7 mouse cellular contexts compared by ENCODE assay signal in the genomic region with DNA sequence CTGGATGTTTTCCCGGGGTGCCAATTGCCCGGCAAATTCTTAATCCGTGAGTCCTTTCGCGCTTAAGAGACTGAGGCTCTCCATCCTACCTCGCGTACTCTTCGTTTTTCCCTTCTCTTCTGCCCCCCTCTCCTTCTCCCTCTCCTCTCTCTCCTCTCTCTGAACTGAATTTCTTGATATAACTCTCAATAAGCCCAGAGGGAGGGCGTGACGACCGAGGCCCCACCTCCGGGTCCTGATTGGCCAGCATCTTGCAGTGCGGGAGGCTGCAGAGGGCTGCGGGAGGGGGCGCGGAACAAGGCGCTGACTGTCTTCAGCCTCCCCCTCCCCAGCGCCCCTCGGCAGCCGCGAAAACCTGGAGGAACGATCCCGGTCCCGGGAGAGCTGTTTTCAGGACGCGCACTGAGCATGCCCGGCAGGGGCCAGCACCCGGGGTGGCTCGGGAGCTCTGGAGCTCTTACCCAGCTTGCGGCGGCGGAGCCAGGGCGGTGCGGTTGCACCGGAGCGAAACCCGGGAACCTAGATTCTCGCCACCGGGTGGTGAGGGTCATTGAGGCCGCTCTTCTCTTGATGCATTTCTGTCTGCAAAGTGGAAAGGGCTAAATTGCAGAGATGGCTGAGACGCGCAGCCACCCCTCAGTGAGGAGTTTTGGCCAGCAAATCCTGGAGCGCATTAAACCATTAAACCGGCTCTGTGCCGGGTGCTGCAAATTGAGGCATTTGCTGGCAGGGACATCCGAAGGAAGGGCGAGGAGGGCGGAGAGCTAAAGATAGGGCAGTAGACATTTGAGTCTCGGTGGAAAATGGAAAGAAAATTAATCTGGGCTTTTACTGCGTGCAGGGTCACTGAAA. TPM values are rescaled to one million over a fixed set of nuclear protein-coding genes. Genes with fewer than 3 reads are reported as not detected.
A peak's percentile ranks its signal among the peaks of the same experiment; 100 is the strongest.
DNase-seq lines count a peak whose midpoint lies in the region; ATAC-seq and TF ChIP-seq lines count a peak whose summit lies in the region.

Gene Pcdh9 (minus strand): TSS at position 161 of the 852 bp plus-strand sequence.

- H3K9ac ChIP-seq in heart, embryonic 11.5 days (ENCODE audit: low read depth, low read length) = peak within 1 kb of the TSS; percentile 66
- H3K9ac ChIP-seq in kidney, embryonic 15.5 days = peak within 1 kb of the TSS; percentile 45
- H3K9ac ChIP-seq in limb, embryonic 14.5 days (ENCODE audit: low read depth, low read length, severe bottlenecking) = peak within 1 kb of the TSS; percentile 57

- H3K4me2 ChIP-seq in heart, embryonic 11.5 days = peak within 1 kb of the TSS; percentile 92
- H3K4me2 ChIP-seq in kidney, embryonic 15.5 days = peak within 1 kb of the TSS; percentile 86
- peak within 1 kb of the TSS; percentile 86 for H3K4me2 ChIP-seq in limb, embryonic 14.5 days (replicated peaks; ENCODE audit: low read depth, low read length, severe bottlenecking)
- peak within 1 kb of the TSS; percentile 63 for H3K4me2 ChIP-seq in myocyte (ENCODE audit: low read depth)

- no peaks in the 10 kb centered on the region for H3K36me3 ChIP-seq in heart, embryonic 11.5 days (ENCODE audit: control insufficient read depth, insufficient read depth, low read length)
- H3K36me3 ChIP-seq in kidney, embryonic 15.5 days = no peaks in the 10 kb centered on the region
- peaks cover 6% of the 10 kb centered on the region; the same call in 1 of the 2 replicates for H3K36me3 ChIP-seq in limb, embryonic 14.5 days (ENCODE audit: control insufficient read depth, insufficient read depth, low read length)
- H3K36me3 ChIP-seq in myocyte (ENCODE audit: control insufficient read depth, insufficient read depth) = no peaks in the 10 kb centered on the region

- H3K27ac ChIP-seq in embryonic fibroblast, embryonic 13.5 days (ENCODE audit: insufficient read depth, low read length) = peak within 1 kb of the TSS; percentile 23; the same call in 1 of the 2 replicates
- H3K27ac ChIP-seq in heart, embryonic 11.5 days (ENCODE audit: low read depth, low read length) = no peak within 1 kb of the TSS
- H3K27ac ChIP-seq in kidney, embryonic 15.5 days = peak within 1 kb of the TSS; percentile 24
- peak within 1 kb of the TSS; percentile 59 for H3K27ac ChIP-seq in limb, embryonic 14.5 days (replicated peaks; ENCODE audit: low read depth, low read length)

- WGBS in heart, embryonic 11.5 days (ENCODE audit: insufficient replicate concordance) = under 1% methylated on average over 50 of the region's 50 CpGs
- WGBS in kidney, embryonic 15.5 days = under 1% methylated on average over 50 of the region's 50 CpGs
- WGBS in limb, embryonic 14.5 days = under 1% methylated on average over 50 of the region's 50 CpGs

- no peaks in the 10 kb centered on the region for H3K79me2 ChIP-seq in myocyte (ENCODE audit: control insufficient read depth, insufficient read depth)

- TF ChIP-seq CTCF in embryonic fibroblast, embryonic 13.5 days (IDR thresholded peaks at IDR 0.05; ENCODE audit: borderline replicate concordance, insufficient read depth, low read length) = no peak

- TF ChIP-seq POLR2A in embryonic fibroblast, embryonic 13.5 days (IDR thresholded peaks at IDR 0.05; ENCODE audit: low read depth, low read length) = peak; percentile 96
- TF ChIP-seq POLR2A in limb, embryonic 14.5 days (IDR thresholded peaks at IDR 0.05; ENCODE audit: borderline replicate concordance, extremely low read depth, insufficient read depth, insufficient read length) = peak; percentile 56; the same call in 1 of the 2 replicates
- no peak for TF ChIP-seq POLR2A in myocyte (IDR thresholded peaks at IDR 0.05; ENCODE audit: insufficient read length, low read depth)

- no peak within 1 kb of the TSS for H3ac ChIP-seq in myocyte (ENCODE audit: control insufficient read depth, insufficient read length)

- H3K4me3 ChIP-seq in embryonic fibroblast, embryonic 13.5 days (ENCODE audit: insufficient read depth, low read length) = peak within 1 kb of the TSS; percentile 73
- H3K4me3 ChIP-seq in heart, embryonic 11.5 days (ENCODE audit: low read depth, low read length) = peak within 1 kb of the TSS; percentile 60
- H3K4me3 ChIP-seq in kidney, embryonic 15.5 days (replicated peaks) = peak within 1 kb of the TSS; percentile 57
- peak within 1 kb of the TSS; percentile 62 for H3K4me3 ChIP-seq in limb, embryonic 14.5 days (replicated peaks; ENCODE audit: low read length)
- no peak within 1 kb of the TSS for H3K4me3 ChIP-seq in myocyte

- ATAC-seq in heart, embryonic 11.5 days (replicated peaks; ENCODE audit: insufficient number of reproducible peaks, low FRiP score, low TSS enrichment) = peak; percentile 93
- ATAC-seq in kidney, embryonic 15.5 days (replicated peaks; ENCODE audit: low FRiP score) = peak; percentile 99
- peak; percentile 97 for ATAC-seq in limb, embryonic 14.5 days (ENCODE audit: low FRiP score, low read depth)

- no peaks in the 10 kb centered on the region for H3K4me1 ChIP-seq in embryonic fibroblast, embryonic 13.5 days (ENCODE audit: control insufficient read depth, insufficient read depth, low read length)
- no peaks in the 10 kb centered on the region for H3K4me1 ChIP-seq in heart, embryonic 11.5 days (ENCODE audit: control insufficient read depth, insufficient read depth, low read length)
- peaks cover 12% of the 10 kb centered on the region for H3K4me1 ChIP-seq in kidney, embryonic 15.5 days
- peaks cover 5% of the 10 kb centered on the region; the same call in 1 of the 2 replicates for H3K4me1 ChIP-seq in limb, embryonic 14.5 days (ENCODE audit: control insufficient read depth, insufficient read depth, low read length)

- no peaks in the 10 kb centered on the region for H3K27me3 ChIP-seq in heart, embryonic 11.5 days (ENCODE audit: control insufficient read depth, insufficient read depth, low read length)
- H3K27me3 ChIP-seq in kidney, embryonic 15.5 days = peaks cover 32% of the 10 kb centered on the region
- no peaks in the 10 kb centered on the region for H3K27me3 ChIP-seq in limb, embryonic 14.5 days (ENCODE audit: control insufficient read depth, insufficient read depth, low read length)
- no peaks in the 10 kb centered on the region for H3K27me3 ChIP-seq in myocyte (ENCODE audit: control insufficient read depth, insufficient read depth, insufficient read length)

- peak; percentile 95 for DNase-seq in brain, embryonic 18.5 days (ENCODE audit: low read depth, low spot score)
- peak; percentile 96 for DNase-seq in limb, embryonic 14.5 days (ENCODE audit: low spot score)
- peak; percentile 93 for DNase-seq in testis, postnatal 10 days (ENCODE audit: low spot score)

- no peaks in the 10 kb centered on the region for H3K9me3 ChIP-seq in heart, embryonic 11.5 days (replicated peaks; ENCODE audit: control insufficient read depth, low read length)
- H3K9me3 ChIP-seq in kidney, embryonic 15.5 days (replicated peaks) = no peaks in the 10 kb centered on the region
- H3K9me3 ChIP-seq in limb, embryonic 14.5 days (ENCODE audit: control insufficient read depth, low read length) = no peaks in the 10 kb centered on the region

TF ChIP-seq in myocyte, 11 proteins besides CTCF, POLR2A, EP300 and RAD21:
- TF ChIP-seq SRF (IDR thresholded peaks at IDR 0.05; ENCODE audit: control insufficient read depth, insufficient read length, low read depth) (no peak), CEBPB (IDR thresholded peaks at IDR 0.05; ENCODE audit: insufficient read depth, poor library complexity, severe bottlenecking) (no peak), TCF3 (IDR thresholded peaks at IDR 0.05; ENCODE audit: insufficient read length, low read depth) (no peak), MAX (IDR thresholded peaks at IDR 0.05; ENCODE audit: low read depth) (no peak), E2F4 (IDR thresholded peaks at IDR 0.05; ENCODE audit: insufficient read depth) (no peak), USF1 (IDR thresholded peaks at IDR 0.05; ENCODE audit: low read depth) (no peak), MYOG (IDR thresholded peaks at IDR 0.05; ENCODE audit: control insufficient read depth in 1 of 3, insufficient read depth in 1 of 3, insufficient read length in 2 of 3, low read depth in 2 of 3) (no peak), REST (IDR thresholded peaks at IDR 0.05; ENCODE audit: insufficient read depth, insufficient read length) (no peak)
TF ChIP-seq in myocyte: peak in this region for 0.

RNA-seq across cellular contexts. Expression of gene Pcdh9, which starts in this region (rescaled TPM):
- polyA plus RNA-seq in embryonic fibroblast, embryonic 13.5 days (2011; ENCODE audit: insufficient read length, low read depth, missing spikeins) = 27.5 and 29.6 TPM in 2 replicates
- polyA plus RNA-seq in heart, embryonic 11.5 days (2014; fragmentation: Nextera tagmentation; extraction: Ambion mirVana) = 5.6 and 6.2 TPM in 2 replicates
- polyA plus RNA-seq in kidney, embryonic 15.5 days (2015; fragmentation: Nextera tagmentation; extraction: Ambion mirVana) = 18.0 and 19.3 TPM in 2 replicates
- 6.4 and 7.3 TPM in 2 replicates for polyA plus RNA-seq in limb, embryonic 14.5 days (2012; rRNA removed)
- 44.0 and 53.0 TPM in 2 replicates for polyA plus RNA-seq in limb, embryonic 14.5 days (2014; fragmentation: Nextera tagmentation; extraction: Ambion mirVana)
- polyA plus RNA-seq in myocyte (2012; fragmentation: generic; extraction: Trizol) = 0.02 TPM
